Mouse (Mus musculus) thymus, postnatal 4 days (tissue): Measurements from ENCODE around the gene Rae1.

Experiments
- DNase-seq: peaks from one replicate; pipeline ENCODE4 v3.0.0; 2021

Rae1 gene

DNA sequence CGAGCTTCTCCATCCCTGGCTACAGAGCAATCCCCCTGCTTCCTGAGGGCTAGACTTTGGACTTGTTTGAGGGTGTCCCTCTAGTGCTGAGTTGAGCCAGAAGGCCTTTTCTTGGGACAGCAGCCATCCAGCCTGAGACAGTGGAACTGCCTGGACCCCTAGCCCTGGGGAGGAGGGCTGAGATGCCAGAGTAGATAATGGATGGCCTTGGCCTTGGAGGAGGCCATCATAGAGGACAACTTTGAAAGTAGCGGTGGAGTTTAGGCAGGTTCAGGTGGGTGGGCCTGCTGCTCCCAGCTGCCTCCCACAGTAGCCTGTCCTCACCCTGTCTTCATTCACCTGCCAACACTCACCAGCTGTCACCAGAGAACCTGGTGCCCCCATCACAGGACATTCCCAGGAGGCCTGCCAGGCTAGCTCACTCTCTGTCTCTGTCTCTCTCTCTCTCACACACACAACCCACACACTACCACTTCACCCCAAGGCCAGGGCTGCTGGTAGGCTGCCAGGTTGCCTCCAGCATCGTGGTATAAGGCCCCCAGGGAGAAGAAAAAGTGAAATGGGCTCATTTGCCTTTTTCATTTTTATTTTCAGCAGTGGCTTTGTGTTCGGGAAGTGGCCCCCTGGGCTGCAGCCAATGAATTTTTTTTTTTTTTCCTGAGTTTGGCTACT lies 28.0 kb downstream of the Rae1 start:
- DNase-seq, result peak; percentile 35

DNA sequence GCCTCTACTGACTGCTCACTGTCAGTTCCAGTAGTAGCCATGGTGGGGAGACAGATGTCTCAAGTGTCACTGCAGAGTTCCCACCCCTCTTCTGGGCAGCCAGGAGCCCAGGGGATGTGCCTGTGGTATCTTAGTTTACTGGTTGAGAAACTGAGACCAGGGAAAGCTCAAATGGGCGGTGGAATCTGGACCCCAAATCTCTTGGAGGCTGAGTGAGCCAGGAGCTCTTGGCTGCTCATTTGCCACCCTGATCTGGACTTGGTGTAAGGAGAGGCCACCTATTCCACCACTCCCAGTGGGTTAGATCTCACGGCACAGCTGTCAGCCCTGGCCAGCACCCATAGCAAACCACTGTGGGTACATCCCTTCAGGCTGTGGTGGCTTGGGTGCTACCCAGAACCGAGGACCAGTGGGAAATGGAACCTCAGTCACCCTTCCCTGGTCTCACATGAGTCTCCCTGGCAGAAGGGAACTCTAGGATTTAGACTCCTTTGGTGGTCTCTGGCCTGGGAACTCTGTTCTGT lies 28.7 kb downstream of the Rae1 start:
- peak; percentile 26 for DNase-seq

DNA sequence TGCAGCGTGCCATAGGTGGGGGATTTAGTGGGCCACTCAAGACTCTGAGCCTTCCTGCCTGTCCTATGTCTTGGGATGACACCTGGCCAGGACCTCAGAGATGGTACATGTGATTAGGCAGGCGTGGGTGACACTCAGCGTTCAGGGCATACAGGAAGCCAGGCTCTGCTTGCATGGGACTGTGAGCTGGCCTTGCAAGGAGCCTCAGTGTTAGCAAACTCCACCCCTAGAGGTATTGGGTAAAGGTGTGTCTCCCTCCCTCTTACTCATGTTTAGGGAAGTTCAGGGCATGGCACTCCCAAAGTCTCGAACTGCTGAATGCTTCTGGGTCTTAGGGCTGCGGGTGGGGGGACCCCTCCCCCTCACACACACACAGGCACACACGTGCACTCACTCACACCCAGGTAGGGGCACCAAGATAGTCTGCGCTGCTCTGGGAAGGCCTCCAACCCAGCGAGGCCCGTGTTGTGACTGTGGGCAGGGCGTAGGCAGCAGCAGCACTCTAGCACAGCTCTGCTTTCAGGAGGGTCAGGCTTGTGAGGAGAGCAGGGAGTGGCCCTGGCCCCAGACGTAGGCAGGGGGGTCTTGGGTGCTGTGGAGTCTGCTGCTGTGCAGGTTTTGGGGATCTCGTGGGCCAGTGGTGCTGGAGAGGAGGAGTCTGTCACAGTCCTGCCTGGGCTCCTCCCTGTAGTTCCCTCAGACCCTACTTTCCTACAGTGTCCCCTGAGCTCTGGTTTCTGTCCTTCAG lies 30.8 kb downstream of the Rae1 start:
- DNase-seq, result peak; percentile 23

DNA sequence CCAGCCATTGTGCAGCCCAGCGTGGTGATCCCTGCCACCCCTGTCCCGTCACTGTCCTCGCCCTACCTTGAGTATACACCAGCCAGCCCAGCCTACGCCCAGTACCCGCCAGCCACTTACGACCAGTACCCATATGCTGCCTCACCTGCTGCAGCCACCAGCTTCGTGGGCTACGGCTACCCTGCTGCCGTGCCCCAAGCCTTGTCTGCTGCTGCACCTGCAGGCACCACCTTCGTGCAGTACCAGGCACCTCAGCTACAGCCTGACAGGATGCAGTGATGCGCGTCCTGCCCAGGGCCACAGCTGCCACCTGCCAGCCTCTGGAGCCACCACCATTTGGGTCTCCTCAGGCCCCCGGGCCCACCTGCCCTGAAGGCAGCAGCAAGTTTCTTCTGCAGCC lies 33.6 kb downstream of the Rae1 start:
- DNase-seq, result peak; percentile 66

DNA sequence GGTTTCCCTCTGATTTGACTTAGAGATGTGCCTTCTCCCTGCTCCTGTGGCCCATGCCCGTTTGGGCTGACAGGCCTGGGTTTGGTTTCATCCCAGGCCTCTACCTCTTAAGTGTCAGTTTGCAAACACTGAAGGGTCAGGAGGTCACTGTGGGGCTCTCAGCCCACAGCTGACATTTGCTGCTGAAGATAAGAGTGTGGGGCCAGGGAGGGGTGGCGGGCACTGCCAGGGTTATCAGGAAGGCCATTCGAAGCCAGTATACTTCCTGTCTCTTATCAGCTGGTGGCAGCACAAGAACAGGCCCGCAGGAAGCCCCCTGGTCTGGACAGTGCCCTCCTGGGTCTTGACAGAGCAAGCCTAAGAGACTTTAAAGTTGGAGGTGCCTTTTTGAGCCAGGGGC lies 35.1 kb downstream of the Rae1 start:
- DNase-seq, result no peak

DNA sequence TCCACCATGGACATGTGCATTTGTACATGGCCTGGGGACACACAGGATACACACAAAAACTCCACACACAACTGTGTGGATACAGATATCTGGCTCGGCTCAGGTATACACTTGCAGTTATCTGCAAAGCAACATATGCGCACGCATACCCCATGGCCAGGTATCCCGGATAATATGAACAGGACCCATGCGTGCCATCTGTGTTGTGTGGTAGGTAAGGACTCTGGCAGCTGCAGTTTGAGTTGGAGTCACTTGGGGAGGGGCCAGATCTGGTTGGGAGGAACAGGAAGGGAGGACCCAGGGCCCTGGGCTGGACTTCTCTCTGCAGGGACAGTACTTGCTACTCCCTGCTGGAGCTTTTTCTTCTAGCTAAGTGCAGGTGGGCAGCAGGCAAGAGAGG lies 35.7 kb downstream of the Rae1 start:
- no peak for DNase-seq

DNA sequence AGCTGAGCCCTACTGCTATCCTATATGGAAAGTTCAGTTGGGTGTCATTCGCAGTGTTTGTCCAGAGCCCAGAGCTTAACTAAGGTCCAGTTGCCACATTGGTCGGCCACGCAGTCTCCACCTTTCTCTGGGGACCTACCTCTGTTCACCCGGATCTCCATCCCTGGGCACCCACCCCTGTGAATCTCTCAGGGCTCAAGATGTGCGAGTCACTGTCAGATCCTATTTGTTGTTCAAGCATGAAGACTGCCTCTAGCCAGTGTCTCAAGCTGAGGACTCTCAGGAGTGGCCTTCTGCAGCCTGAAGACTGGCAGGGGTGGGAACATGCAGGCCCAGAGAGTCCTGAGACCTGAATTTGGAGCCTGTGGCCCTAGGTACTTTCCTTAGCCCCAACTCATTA lies 36.1 kb downstream of the Rae1 start:
- DNase-seq, result no peak

DNA sequence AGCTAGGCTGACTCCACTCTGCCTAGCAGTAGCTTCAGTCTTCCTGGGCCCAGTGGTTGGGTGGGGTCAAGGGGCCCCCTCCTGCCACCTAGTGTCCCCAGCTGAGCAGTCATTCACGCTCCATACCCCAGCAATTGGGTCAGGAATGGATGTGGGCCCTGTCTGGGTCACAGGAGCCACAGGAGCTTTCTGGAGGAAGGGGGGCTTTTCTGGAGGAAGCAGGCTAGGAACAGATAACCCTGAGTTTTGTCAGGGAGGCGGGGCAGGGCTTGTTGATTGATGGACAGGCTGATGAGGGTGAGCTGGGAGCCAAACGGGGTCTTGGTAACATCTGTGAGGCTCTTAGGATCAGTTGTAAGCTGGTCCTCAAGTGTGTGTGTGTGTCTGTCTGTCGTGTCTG lies 36.7 kb downstream of the Rae1 start:
- no peak for DNase-seq

DNA sequence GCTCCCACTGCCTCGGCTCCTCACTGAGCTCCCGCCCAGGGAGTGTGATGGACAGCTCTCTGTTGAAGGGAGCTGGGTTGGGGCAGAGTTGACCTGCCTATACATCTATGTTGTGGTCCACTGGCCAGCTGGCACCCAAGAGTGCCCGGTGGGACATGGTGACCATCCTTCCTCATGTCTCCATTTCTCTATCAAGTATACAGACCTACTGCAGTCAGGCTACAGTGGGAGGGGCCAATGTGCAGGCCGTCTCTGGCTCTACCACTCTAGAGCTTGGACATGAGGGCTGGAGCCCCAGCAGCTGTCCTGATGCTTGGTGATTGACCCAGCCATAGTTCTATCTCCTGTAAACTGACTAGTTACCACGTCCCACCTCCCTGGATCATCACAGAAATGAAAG lies 37.4 kb downstream of the Rae1 start:
- no peak for DNase-seq

DNA sequence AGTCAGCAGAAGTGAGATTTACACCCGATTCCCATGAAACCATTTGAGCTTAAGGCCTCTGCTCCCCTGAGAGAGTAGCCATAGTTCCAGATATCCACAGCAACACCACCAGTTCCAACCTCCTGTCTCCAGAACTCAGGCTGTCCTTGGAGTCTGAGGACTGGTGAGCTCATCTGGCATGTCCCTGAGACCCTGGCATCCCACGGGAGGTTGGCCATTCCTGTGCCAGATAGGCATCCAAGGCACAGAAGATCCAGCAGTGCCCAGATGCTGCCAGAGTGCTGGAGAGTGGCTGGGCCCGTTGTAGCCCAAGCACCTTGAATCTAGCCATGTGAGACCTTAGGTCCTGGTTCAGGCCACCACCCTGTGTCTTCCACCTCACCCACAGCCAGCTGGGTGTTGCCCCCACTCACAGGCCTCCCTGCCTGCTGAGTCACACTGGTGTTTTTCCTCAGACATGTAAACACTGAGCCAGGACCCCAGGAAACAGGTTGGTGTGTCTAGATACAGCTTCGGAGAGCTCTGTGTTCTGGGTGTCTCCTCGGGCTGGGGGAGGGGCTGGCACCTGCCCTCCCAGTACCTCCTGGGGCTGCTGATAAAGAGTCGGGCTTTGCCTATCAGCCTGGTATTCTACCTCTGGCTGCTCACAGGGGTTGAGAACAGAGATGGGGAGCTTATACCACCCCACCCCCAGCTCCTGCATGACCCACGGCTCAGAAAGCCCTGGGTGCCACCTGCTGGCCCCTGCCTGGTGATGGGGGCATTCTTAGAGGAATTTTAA lies 38.1 kb downstream of the Rae1 start:
- peak; percentile 80 for DNase-seq

DNA sequence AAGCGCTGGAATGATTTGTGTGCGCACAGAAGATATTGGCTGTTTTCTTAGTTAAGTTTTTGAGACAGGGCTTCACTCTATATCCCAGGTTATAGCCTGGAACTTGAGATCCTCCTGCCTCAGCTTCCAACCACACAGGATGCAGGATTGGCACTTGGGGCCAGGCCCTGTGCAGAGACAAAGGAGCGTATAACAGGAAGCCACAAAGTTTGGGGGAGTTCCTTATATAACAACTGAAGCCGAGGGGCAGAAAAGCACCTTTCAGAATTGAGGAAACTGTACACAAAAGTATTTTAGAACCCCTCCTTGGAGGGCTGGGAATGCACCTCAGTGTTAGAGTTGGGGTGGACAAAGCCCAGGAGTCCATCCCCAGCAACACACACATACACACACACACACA lies 39.1 kb downstream of the Rae1 start:
- DNase-seq, result no peak

DNA sequence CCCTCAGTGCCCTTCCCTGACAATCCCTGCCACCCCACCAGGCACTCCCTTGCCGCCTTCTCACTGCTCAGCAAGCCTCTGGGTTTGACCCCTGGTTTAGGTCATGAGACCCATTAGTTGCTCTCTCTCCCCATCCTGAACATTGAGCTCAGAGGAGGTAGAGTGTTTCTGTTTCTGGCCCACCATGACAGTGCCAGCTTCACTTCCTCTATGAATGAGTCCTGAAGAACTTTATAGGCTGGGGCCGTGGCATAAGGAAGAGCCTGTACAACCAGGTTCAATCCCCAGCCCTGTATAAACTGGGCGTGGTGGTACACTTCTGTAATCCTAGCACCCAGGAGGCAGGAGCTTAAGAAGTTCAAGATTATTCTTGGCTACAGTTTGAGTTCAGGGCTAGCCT lies 40.9 kb downstream of the Rae1 start:
- DNase-seq, result no peak

DNA sequence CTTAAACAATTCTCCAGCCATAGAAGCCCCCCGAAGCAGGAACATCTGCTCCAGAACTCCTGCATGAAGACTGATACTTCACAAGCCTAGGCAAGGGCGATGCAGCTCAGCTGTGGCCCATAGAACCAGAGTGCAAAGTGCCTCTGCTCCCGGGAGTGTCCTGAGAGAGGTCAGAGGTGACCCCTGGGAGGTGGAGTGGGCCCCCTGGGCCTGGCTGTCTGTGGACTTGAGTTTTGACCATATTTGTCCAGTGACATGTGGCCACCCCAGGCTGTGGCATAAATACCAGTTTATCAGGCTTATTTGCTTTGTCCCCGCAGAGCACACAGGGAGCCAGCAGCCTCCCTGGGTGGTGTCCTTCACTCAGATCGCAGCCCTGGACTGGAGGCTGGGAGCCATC lies 41.3 kb downstream of the Rae1 start:
- DNase-seq, result no peak

DNA sequence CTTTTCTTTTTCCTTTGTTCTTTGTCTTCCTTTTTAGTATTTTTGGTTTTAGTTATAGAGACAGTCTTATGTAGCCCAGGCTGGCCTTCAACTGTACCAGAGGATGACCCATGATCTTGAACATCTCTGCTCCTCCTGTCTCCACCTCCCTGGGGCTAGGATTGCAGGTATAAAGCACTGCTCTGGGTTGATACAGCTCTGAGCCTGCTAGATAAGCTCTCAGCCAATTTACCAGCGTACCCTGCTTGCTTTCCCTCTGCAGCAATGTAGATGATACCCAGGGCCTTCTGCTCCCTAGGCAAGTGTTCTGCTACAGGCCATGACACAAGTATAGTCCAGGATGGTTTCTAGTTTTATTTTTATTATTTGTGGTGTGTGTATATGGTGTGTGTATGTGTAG lies 42.0 kb downstream of the Rae1 start:
- no peak for DNase-seq

DNA sequence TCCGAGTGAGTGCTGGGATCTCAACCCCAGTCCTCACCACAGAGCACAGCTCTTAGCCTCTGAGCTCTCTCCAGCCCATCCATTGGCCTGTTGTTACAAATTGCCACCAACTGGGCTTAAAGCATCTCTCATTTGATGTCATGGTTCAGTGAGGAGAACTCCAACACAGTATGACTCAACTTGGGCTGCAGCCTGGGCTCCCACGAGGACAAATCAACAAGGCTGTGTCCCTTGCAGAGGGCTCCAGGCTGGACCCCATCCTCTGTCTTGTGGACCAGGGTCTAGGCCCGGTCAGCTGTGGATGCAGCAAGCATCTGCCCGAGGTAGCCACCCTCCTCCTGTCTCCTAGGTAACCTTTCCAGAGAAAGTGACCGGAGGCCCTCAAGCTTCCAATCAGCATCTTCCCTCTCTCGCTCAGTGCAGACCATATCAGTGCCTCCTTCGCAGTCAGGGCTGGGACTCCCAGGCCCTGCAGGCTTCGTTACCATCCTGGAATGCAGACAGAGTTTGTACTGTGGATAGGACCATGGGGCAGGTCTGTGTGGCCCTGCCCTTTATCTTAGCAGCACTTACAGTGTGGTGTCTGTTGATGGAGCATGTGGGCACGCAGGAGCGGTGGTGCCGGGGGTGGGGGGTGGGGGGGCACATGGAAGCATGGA lies 42.7 kb downstream of the Rae1 start:
- no peak for DNase-seq

DNA sequence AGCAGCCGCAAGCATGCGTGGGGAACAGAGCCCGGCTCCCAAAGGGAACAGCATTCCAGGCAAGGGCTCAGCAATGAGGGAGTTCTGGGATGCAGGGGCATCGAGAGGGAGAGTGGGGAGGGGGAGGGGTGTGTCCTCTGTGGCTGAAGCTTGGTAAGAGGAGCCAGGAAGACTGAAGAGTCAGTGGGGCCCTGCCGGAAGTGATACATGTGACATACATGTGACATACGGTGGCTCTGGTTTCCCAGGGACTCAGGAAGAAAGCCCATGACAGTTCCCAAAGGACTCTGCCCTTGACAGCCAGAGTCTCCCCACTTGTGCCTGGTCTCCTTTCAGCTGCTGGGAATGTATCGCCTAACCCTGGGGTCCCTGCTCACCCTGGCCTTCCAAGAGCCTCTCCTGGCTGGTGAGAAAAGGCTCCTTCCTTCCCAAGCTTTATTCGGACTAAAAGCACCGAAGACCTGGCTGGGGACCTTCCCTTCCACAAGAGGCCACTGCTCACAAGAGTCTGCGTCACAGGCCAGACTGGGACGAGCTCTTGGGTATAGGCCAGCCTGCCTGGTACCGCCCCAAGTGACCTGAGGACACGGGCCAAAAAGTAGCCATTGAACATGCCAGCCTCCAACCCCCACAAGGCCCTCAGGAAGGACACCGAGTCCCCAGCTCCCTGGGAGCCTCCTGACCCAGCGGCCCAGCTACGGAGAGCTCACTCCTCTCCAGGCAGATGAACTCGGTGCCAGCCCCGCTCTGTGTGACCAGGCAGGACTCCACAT lies 44.5 kb downstream of the Rae1 start:
- DNase-seq, result no peak

DNA sequence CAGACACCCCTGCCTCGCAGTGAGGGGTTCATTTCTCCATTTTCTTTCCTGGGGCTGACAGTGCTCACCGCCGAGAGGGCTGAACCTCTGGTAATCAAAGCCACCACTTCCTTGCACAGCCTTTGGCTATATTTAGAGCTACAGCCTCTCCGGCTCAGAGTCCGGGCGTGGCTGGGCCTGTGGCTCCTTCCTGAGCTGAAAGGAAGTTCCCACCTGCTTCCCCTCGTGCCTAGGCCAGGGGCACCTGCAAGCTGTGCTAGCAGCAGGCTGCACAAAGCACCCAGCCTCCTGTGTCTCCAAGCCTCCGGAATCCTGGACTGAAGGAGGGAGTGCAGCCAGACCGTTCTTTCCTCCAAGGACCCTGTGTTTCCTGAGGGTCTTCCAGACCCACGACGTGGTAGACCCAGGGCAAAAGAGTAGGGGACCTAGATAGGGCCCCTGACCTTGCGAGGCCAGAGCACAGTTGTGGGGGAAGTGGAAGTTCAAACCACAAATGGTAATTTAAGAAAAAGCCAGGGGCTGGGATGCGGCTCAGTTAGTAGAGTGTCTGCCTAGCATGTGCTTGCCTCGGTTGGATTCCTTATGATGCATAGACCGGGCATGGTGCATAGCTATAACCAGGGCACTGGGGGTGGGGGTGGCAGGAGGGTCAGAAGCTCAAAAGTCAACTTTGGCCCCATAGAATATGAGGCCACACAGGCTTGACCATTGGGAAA lies 46.8 kb downstream of the Rae1 start:
- peak; percentile 83 for DNase-seq

DNA sequence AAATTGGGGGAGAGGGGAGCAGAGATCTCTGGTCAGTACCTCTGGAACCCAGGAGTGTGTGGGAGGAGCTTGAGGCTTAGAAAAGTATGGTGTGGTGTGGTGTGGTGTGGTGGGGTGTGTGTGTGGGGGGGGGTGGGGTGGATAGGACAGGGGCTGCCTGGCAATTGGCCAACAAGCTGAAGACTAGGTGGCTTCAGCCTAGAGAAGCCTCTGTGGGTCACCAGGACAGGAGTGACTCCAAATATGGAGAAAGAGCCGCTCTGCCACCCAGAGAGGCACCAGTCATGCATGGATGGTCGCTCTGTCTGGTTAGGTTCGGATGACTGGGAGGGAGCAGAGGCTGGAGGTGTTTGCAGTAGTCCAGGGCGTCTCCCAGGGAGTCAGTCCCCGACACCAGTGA lies 47.6 kb downstream of the Rae1 start:
- DNase-seq, result peak; percentile 29

DNA sequence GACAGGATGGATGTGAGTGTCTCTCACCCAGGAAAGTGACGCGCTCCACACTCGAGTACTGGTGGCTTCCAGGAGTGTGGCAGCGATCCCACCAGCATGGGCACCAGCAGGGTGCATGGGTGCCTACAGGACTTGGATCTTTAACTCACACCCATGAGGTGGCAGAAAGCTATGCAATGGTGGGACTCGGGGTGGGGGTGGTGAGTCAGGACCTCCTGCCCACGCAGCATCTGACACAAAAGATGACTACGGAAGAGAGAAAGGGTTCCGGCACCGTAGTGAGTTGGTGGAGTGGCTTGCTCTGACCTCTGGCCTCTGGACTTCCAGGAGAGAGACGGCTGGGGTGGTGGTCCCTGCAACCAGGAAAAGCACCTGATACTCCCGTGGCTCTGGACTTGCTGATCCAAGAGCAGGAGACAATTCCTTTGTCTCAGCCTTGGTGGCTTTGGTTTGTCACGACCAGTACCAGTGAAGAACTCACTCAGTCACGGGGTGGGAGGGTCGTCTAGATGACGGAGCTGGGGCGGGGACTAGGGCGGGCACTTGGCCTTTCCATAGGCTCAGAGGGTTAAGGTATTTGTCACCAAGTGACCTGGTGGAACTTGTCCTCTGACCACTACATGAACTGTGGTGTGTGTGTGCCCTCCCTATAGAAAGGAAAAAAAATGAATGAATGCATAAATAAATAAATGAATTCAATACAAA lies 48.3 kb downstream of the Rae1 start:
- DNase-seq, result peak; percentile 21

DNA sequence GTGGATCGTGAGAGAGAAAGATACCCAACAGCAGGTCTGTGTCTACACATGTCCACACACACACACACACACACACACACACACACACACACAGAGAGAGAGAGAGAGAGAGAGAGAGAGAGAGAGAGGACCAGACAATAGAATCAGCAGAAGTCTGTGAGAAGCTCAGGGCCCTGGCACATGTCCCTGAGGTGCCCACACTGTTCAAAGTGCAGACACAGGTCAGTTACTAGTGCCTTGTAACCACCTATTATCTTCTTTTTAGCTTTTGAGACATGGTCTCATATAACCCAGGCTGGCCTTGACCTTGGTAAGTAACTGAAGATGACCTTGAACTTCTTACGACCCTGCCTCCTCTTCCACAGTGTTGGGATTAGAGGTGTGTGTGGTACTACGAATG lies 49.3 kb downstream of the Rae1 start:
- DNase-seq, result no peak

DNA sequence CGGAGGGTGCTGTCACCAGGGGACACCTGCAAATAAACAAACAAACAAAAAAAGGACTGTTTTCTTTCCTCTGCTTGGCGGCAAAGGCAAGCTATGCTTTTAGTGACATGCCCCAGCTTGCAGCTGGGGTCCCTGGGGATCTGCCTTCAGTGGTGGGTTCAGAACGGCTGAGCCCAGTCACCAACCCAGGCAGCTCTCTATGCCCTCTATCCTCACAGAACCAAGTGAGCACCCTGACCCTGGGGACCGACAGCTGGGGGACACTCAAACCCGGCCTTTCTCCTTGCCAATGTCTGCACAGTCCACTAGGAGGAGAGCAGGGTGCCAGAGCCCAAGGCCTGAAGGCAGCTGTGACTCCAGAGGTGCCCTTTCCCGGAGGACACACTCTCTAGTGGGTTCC lies 49.9 kb downstream of the Rae1 start:
- peak; percentile 17 for DNase-seq
